Mouse (Mus musculus): ENCODE data around the gene Fam124b. TPM values are rescaled to one million over a fixed set of nuclear protein-coding genes. Genes with fewer than 3 reads are reported as not detected.

Gene Fam124b
- total RNA-seq (2018; cell fraction: chromatin; rRNA removed): not detected
- total RNA-seq (2018; cell fraction: cytosol; rRNA removed): not detected
- total RNA-seq (2018; cell fraction: nucleus; rRNA removed): not detected
- polyA plus RNA-seq (2018): not detected in 3 replicates

DNA sequence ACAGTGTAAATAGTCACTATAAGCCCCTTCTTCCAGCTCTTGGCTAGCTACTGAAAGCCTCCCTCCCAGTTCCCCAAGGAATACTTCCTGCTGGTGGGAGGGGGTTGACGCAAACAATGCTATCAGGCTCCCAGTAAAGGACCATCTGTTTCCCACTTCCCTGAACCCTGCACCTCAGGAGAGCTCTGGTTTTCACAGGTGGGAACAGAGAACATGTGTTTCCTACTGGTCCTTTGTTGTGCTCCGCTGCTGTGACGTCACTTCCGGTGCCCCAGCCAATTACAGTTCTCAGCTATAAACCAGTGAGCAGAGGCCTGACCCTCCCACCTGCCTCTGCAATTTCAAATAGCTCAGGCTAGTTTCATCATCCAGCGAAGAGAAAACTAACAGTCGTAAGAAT lies at the start of gene Fam124b:
TSS of gene Fam124b (minus strand) at position 206 of the 400 bp plus-strand sequence.
- WGBS (ENCODE audit: missing documents): 40% methylated on average over 6 of the region's 6 CpGs
- Histone ChIP-seq H3K36me3 (ENCODE audit: inconsistent target) (no peaks in the 10 kb centered on the region), H3K4me3 (ENCODE audit: inconsistent target) (no peak within 1 kb of the TSS)

DNA sequence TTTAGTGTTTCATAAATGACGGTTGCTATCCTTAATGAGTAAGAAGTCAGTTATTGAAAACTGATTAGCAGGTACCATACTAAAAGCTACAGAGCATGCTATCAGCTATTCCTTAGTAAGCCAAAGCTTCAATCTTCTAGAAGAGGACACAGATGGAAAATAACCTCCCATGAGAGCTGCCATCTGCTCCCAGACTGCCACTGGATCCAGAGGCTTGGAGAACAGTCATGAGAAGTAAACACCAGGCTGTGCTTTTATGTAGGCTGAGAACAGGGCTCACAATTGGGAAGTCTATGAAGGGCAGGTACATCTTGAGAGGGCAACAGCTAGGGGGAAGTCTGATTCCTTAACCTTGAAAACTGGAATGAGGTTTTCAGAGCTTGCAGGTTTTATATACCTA lies 42.2 kb upstream of the Fam124b start:
- no peak overlapping the region for H3K27ac ChIP-seq
- no peak overlapping the region for H3K4me3 ChIP-seq (ENCODE audit: inconsistent target)
- H3K79me2 ChIP-seq (ENCODE audit: inconsistent target): no peaks in the 10 kb centered on the region
- 100% methylated on average over 1 of the region's 1 CpGs for WGBS (ENCODE audit: missing documents)
- no peaks in the 10 kb centered on the region for H3K36me3 ChIP-seq (ENCODE audit: inconsistent target)

More for the DNA sequence above, at the start of gene Fam124b:
- Histone ChIP-seq H3K79me2 (ENCODE audit: inconsistent target) (no peaks in the 10 kb centered on the region), H3K27ac (no peak within 1 kb of the TSS)

- H3K27ac ChIP-seq: no peak overlapping the region
- no peaks in the 10 kb centered on the region for H3K36me3 ChIP-seq (ENCODE audit: inconsistent target)
- H3K4me3 ChIP-seq (ENCODE audit: inconsistent target): no peak overlapping the region
- H3K79me2 ChIP-seq (ENCODE audit: inconsistent target): no peaks in the 10 kb centered on the region
- 93% methylated on average over 4 of the region's 4 CpGs for WGBS (ENCODE audit: missing documents)
Observed at GRCm38 (mm10) chr1:80258632-80259031, 40.4 kb upstream of the Fam124b start.

- no peak overlapping the region for H3K27ac ChIP-seq
- H3K79me2 ChIP-seq (ENCODE audit: inconsistent target): no peaks in the 10 kb centered on the region
- no peaks in the 10 kb centered on the region for H3K36me3 ChIP-seq (ENCODE audit: inconsistent target)
- no peak overlapping the region for H3K4me3 ChIP-seq (ENCODE audit: inconsistent target)
Observed at GRCm38 (mm10) chr1:80253309-80253708, 35.0 kb upstream of the Fam124b start.

- no peak overlapping the region for H3K4me3 ChIP-seq (ENCODE audit: inconsistent target)
- no peaks in the 10 kb centered on the region for H3K36me3 ChIP-seq (ENCODE audit: inconsistent target)
- WGBS (ENCODE audit: missing documents): 90% methylated on average over 5 of the region's 5 CpGs
- H3K79me2 ChIP-seq (ENCODE audit: inconsistent target): no peaks in the 10 kb centered on the region
- no peak overlapping the region for H3K27ac ChIP-seq
Observed at GRCm38 (mm10) chr1:80250247-80250646, 32.0 kb upstream of the Fam124b start.

GRCm38 (mm10) chr1:80247131-80247530 lies 28.9 kb upstream of the Fam124b start:
- no peaks in the 10 kb centered on the region for H3K79me2 ChIP-seq (ENCODE audit: inconsistent target)
- H3K4me3 ChIP-seq (ENCODE audit: inconsistent target): no peak overlapping the region
- H3K27ac ChIP-seq: no peak overlapping the region
- no peaks in the 10 kb centered on the region for H3K36me3 ChIP-seq (ENCODE audit: inconsistent target)

GRCm38 (mm10) chr1:80244123-80244522 lies 25.9 kb upstream of the Fam124b start:
- H3K79me2 ChIP-seq (ENCODE audit: inconsistent target): no peaks in the 10 kb centered on the region
- no peaks in the 10 kb centered on the region for H3K36me3 ChIP-seq (ENCODE audit: inconsistent target)
- no peak overlapping the region for H3K4me3 ChIP-seq (ENCODE audit: inconsistent target)
- H3K27ac ChIP-seq: no peak overlapping the region
- WGBS (ENCODE audit: missing documents): 32% methylated on average over 3 of the region's 3 CpGs

DNA sequence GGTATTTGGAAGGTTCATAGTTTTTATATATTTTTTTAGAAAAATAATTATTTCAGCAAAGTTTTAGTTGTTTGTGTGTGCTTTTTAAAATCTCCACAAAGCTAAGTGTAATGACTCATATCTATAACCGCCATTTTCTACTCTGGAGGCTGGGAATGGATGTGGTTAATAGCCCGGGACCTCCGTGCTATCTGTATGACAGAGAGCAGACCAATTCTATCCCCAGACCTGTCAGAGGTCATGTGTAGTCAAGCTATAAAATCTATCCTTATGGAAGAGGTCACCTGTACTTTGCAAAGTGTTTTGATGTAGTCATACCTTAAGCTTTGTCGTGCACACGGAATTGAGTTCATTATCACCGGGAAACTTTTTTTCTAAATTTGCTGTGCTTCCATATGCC lies 23.3 kb upstream of the Fam124b start:
- no peaks in the 10 kb centered on the region for H3K79me2 ChIP-seq (ENCODE audit: inconsistent target)
- H3K36me3 ChIP-seq (ENCODE audit: inconsistent target): no peaks in the 10 kb centered on the region
- H3K4me3 ChIP-seq (ENCODE audit: inconsistent target): no peak overlapping the region
- 94% methylated on average over 6 of the region's 6 CpGs for WGBS (ENCODE audit: missing documents)
- H3K27ac ChIP-seq: no peak overlapping the region

- 85% methylated on average over 12 of the region's 12 CpGs for WGBS (ENCODE audit: missing documents)
- H3K27ac ChIP-seq: no peak overlapping the region
- no peaks in the 10 kb centered on the region for H3K79me2 ChIP-seq (ENCODE audit: inconsistent target)
- no peak overlapping the region for H3K4me3 ChIP-seq (ENCODE audit: inconsistent target)
- H3K36me3 ChIP-seq (ENCODE audit: inconsistent target): no peaks in the 10 kb centered on the region
Observed at GRCm38 (mm10) chr1:80240017-80240660, 21.9 kb upstream of the Fam124b start.

GRCm38 (mm10) chr1:80239481-80239880 lies 21.2 kb upstream of the Fam124b start:
- Histone ChIP-seq H3K79me2 (ENCODE audit: inconsistent target) (no peaks in the 10 kb centered on the region), H3K4me3 (ENCODE audit: inconsistent target) (no peak overlapping the region), H3K27ac (no peak overlapping the region), H3K36me3 (ENCODE audit: inconsistent target) (no peaks in the 10 kb centered on the region)
- 78% methylated on average over 11 of the region's 11 CpGs for WGBS (ENCODE audit: missing documents)

DNA sequence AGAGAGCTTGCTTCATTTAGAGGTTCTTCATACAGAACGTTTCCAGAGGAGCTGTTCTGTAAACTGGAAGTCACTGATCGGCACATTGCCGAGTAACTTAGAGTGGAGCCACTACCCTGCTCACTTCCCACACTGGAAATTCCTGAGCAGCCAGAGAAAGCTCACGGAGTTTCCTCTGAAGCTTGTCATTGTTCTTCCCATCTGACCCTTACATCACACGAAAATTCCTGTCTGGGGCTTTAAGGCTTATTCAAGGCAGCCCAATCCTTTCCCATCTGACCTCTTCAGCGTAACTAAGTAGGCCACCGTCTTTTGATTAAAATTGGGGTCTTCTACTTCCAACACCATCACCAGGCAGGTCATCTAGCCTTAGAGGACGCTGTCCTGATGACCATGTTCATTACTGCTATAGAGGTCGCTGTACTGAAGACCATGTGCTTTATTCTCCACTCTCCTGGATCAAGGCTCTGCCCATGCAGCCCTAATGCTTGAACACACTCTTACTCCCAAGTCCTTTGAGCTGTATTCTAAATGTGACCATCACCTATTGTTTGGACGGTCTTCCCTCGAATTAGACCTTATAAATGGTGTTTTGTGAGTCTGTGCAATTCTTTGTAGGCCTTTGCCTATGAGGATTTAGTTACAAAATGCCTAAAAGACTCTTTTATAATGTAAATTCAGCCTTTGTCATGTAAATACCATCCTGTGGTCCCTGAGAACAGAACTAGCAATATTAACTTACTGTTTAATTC lies 18.9 kb upstream of the Fam124b start:
- 89% methylated on average over 11 of the region's 11 CpGs for WGBS (ENCODE audit: missing documents)
- H3K79me2 ChIP-seq (ENCODE audit: inconsistent target): no peaks in the 10 kb centered on the region

GRCm38 (mm10) chr1:80236126-80236525 lies 17.9 kb upstream of the Fam124b start:
- Histone ChIP-seq H3K79me2 (ENCODE audit: inconsistent target) (no peaks in the 10 kb centered on the region), H3K4me3 (ENCODE audit: inconsistent target) (no peak overlapping the region), H3K27ac (no peak overlapping the region), H3K36me3 (ENCODE audit: inconsistent target) (no peaks in the 10 kb centered on the region)
- WGBS (ENCODE audit: missing documents): 75% methylated on average over 1 of the region's 1 CpGs

More for the DNA sequence above, 18.9 kb upstream of the Fam124b start:
- no peak overlapping the region for H3K4me3 ChIP-seq (ENCODE audit: inconsistent target)
- no peaks in the 10 kb centered on the region for H3K36me3 ChIP-seq (ENCODE audit: inconsistent target)
- H3K27ac ChIP-seq: no peak overlapping the region

DNA sequence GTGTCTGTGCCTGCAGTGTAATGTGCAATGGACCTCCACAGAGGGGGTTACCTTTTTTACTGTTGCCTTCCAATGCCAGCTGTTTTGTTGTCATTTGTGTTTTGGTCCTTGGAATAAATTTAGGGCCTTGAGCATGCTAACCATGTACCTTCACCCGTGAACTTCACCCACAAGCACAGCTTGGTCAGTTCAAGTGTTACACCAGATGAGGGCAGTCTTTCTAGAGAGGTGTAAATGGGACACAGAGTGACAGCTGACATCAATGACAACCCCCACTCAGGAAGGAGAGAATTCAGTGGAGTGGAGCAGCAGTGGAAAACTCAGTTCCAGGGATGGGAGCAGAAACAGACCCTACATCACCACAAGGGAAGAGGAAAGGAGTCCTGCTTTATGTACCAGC lies 12.3 kb upstream of the Fam124b start:
- Histone ChIP-seq H3K27ac (no peak overlapping the region), H3K4me3 (ENCODE audit: inconsistent target) (no peak overlapping the region), H3K36me3 (ENCODE audit: inconsistent target) (no peaks in the 10 kb centered on the region), H3K79me2 (ENCODE audit: inconsistent target) (no peaks in the 10 kb centered on the region)
- WGBS (ENCODE audit: missing documents): 100% methylated on average over 1 of the region's 1 CpGs

- Histone ChIP-seq H3K4me3 (ENCODE audit: inconsistent target) (no peak overlapping the region), H3K36me3 (ENCODE audit: inconsistent target) (no peaks in the 10 kb centered on the region), H3K27ac (no peak overlapping the region), H3K79me2 (ENCODE audit: inconsistent target) (no peaks in the 10 kb centered on the region)
- 66% methylated on average over 3 of the region's 3 CpGs for WGBS (ENCODE audit: missing documents)
Observed at GRCm38 (mm10) chr1:80224839-80225412, 6.7 kb upstream of the Fam124b start.

DNA sequence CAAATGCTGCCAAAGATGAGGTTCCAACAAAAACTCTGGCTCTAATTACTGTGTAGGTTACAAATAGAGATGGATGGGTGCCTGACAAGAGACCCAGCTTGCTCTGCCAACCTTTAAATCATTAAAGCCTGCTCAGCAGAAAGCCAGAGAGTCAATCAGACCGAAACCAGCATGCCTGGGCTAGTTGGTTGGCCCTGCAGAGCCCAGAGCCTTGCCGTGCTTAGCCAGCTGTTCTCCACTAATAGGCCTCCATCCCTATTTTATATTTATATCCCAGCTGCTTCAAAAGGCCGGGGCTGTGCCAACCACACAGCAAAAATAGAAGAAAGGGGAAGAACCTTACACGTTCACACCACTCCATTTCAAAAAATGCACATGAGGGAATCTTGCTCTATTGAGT lies 2.9 kb upstream of the Fam124b start:
- Histone ChIP-seq H3K79me2 (ENCODE audit: inconsistent target) (no peaks in the 10 kb centered on the region), H3K4me3 (ENCODE audit: inconsistent target) (no peak overlapping the region), H3K36me3 (ENCODE audit: inconsistent target) (no peaks in the 10 kb centered on the region), H3K27ac (peak overlapping the region; percentile 24; the same call in 1 of the 2 replicates)
- WGBS (ENCODE audit: missing documents): 16% methylated on average over 4 of the region's 4 CpGs

Measured in macrophage (primary cell).